Mouse (Mus musculus) lung, postnatal 36 days (tissue): Measurements from ENCODE around the gene Zdhhc23.

Experiments
- DNase-seq: peaks from one replicate; pipeline ENCODE4 v3.0.0; 2022; ENCODE audit warnings: mixed read lengths

Gene Zdhhc23

GRCm38 (mm10) chr16:43979328-43980109 is at the start of gene Zdhhc23:
Gene Zdhhc23, minus strand, starts transcription at chr16:43979791.
- DNase-seq: peak; percentile 48

DNA sequence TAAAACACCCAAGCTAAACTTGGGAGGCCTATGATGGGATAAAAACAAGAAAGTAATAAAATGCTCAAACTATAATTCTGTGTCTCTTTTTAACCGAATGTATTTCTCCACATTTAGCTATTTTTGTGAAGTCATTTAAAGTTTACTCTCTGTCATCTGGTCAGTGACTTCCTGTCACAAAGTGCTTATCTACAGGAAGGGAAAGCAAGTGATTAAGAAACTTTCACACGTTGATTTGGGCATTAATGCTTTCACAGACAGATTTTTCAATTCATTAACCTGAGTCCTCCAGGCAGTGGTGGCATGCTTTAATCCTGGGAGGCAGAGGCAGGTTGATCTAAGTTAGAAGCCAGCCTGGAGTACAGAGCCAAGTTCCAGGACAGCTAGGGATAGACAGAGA is 49.7 kb upstream of the Zdhhc23 start:
- no peak for DNase-seq

DNA sequence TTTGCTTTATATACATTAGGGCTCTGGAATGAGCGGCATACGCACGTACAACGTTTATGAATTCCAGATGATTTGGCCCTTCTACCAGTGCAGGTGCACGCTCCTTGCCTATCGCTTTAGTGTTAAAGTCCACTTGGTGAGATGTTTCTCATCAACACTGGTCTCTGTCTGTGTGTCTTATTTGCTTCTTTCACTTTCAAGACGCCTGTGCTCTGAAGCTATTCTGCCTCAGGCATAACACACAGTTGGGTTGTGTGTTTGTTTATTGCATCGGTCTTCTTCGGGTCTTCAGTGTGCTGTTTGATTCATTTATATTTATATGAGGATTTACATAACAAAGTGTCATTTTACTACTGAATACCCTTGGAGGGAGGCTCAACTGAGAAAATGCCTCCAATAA is 47.2 kb upstream of the Zdhhc23 start:
- no peak for DNase-seq

DNA sequence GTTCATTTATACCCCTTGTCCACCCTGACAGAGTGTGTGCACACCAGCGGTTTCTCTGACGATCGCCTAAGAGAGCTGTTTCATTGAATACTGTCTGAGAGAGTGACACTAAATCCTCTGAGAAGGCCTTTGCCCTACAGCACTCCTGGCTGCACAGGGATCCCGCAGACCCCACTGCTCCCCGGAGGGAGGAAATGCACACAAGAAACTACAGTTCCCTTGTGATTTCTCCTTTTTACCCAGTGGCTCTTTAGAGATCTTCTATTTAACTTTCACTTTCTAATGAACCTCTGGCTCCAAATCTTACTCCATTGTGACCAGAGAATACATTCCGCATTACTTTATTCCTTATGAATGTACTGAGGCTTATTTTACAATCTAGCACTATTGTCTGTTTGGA is 46.6 kb upstream of the Zdhhc23 start:
- DNase-seq: no peak

DNA sequence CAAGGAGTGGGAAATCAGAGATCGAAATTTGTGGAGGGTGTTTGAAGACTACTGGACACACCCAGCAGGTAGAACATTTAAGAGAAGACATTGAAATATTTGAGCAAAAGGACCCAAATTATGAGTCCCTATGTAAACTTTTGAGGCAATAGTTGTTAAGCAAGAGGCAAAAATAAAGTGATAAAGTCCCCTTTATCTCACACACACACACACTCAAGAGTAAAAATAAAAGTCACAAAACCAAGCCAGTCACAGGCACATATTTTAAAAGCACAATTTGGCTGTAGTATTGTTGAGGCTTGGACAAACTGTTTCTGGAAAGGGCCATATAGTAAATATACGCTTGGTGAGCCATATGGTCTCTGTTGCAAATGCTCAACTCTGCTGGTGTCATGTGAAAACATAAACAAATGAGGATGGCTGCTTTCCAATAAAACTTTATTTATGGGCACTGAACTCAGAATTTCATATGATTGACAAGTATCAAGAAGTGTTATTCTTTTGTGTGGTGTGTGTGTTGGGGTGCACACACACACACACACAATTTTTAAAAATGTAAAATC is 39.5 kb upstream of the Zdhhc23 start:
- DNase-seq: no peak

GRCm38 (mm10) chr16:44018372-44018771 is 38.8 kb upstream of the Zdhhc23 start:
- DNase-seq: peak; percentile 17

GRCm38 (mm10) chr16:44017707-44018106 is 38.1 kb upstream of the Zdhhc23 start:
- DNase-seq: no peak

- DNase-seq: peak; percentile 90
These were observed 36.6 kb upstream of the Zdhhc23 start for GRCm38 (mm10) chr16:44016164-44016563.

DNA sequence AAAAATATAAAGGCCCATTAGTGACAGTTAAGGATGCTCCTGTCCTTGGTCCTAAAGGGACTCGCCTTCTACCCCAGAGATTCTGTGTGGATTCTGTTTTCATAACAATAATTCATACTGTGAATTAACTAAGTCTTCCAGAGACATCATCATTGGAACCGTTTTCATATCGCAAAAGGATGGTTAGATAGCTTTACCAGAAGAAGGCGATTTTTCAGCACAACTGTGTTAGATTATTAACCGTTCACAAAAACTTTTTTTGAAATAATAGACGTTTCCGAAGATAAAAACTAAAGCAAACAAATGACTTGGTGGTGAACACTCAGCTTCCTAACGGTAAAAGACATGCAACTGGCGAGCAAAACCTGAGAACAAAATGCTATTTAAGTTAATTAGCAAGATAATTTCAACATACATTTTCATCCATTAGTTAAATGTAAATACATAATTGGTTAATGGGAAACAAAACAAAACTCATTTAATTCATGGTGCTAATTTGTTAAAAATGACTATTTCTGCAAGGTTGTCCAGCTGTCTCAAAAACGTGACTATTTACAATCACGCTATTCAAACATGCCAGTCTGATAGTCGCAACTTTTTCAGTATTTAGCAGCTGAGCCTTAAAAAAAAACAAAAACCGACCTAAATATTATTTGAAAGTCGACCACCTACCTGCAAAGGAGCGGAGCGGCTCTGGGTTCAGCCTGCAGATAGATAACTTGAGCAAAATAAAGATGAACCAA is 36.0 kb upstream of the Zdhhc23 start:
- no peak for DNase-seq

- no peak for DNase-seq
These were observed 31.4 kb upstream of the Zdhhc23 start for GRCm38 (mm10) chr16:44011010-44011409.

DNA sequence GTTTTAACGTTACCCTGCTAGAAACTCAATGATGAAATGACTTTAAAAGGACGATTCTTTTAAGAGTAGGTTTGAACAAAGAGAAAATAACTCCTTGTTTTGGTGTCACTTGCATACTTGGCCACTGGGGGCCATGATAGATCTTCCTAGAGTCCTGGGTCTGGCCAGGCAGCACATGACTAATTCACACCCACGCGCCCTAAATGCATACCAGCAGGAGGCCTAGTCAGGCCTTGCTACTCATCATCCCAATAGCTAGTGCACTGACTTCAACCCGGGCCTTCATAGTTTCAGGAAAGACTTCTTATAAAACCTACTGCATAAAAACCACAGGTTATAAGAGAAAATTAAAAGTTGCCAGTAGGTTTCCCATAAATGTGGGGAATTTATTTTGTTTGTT is 22.5 kb upstream of the Zdhhc23 start:
- DNase-seq: no peak

DNA sequence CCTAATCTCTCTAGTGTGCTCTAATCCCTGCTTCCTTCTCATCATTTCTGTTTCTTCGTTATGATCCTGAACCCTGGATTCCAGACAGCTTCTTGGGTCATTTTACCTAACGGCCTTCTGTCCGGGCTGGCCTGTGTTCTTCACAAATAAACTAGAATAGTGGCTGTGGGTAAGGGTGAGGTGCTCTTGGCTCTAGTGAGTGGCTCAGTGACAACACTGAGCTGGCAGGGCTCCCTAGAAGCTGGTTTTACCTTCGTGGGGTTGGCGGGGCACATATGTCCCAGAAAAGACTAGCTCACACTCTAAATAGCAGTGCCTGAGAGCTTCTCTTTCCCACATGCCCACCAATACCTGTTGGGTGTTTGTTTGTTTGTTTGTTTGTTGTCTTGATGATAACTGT is 19.9 kb upstream of the Zdhhc23 start:
- no peak for DNase-seq

DNA sequence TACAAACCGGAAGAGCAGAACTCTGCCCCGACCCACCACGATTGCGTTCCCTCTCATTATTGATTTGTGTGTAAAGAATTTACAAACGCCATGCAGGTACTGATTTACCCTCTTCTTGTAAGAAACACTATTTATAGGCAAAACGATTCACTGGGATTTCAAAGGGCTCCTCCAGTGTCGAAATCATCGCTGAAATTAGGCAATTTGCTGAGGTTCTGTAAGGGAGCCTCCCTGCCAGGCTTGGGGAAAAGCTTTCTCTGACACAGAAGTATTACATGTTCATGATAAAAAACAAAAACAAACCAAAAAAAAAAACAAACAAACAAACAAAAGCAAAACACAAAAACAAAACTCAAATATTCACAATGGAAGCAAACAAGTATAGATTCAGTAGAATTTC is 19.5 kb upstream of the Zdhhc23 start:
- DNase-seq: peak; percentile 13

- no peak for DNase-seq
These were observed 15.0 kb upstream of the Zdhhc23 start for GRCm38 (mm10) chr16:43994623-43995022.

DNA sequence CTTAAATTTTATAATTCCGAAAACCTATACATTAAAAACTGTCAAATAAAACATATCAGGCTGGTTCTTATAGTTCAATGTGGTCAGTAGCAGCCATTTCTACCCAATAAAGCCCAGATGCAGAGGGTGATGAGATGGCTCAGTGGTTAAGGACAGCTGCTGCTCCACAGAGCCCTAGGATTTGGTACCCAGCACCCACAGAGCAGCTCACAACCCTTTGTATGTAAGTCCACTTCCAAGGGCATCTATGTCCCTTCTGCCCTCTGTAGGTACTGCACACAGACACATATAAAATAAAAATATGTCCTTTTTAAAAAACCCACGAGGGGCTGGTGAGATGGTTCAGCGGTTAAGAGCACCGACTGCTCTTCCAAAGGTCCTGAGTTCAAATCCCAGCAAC is 6.7 kb upstream of the Zdhhc23 start:
- DNase-seq: no peak

- DNase-seq: no peak
These were observed 569 bp upstream of the Zdhhc23 start for GRCm38 (mm10) chr16:43980110-43980609.

DNA sequence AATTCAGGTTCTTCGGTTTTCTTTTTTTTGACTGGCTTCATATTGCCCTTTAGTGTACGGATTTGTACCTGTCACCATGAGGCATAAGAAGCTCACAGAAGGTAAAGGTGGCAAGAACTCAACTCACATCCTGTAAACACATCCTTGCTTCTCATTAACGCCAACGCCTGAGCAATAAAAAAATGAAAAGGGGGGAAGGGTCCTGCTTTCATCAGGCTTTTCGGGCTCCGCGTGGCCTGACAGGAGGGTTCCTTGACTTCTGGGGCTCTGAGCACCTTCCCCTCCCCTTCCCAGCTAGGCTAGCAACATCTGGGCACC is 622 bp downstream of the Zdhhc23 start:
- no peak for DNase-seq

DNA sequence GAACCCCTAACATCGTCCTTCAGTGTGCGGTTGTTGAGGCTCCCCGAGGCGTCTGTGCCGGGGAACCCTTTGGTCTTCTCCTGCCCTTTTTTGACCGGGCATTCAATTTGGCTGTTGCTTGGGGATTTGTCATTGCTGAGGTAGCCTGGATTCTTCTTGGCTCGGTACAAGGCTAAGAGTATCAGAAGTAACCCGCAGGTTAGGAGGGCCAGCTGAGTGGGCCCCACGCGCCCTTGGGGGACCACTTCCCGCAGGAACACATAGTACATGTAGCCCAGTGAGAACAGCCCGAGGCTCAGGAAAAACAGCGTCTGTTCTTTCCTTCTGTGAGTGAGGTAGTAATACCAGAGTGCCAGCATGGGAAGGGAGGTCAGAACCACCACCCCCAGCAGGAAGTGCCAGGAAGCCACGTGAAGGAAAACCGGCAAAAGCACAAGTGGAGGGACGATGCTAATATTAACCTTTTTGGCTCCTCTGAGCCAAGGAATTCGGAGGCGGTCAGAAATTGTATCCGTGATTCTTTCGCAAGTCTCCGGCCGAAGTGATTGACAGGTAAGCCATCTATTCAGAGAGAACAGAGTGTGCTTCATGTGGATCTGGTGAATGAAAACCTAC is 5.9 kb downstream of the Zdhhc23 start:
- DNase-seq: no peak

GRCm38 (mm10) chr16:43973147-43973546 is 6.4 kb downstream of the Zdhhc23 start:
- no peak for DNase-seq

DNA sequence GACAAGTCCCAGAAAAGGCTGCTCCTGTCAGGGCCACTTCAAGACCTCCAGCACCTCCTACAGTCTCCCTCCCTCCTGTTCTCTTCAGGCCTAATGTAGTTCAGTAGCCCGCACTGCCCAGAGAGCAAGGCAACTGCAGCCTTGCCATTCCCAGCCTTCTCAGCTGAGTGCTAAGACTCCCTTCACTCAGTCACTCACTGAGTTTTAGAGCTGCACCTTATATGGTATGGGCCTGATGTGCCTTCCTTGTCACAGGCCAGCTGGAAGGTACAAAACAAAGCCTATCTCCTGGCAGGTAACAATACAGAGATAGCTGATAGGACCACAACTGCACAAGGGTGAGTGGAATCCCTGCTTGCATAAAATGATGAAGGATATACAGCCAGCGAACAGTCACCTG is 7.2 kb downstream of the Zdhhc23 start:
- DNase-seq: no peak

- DNase-seq: no peak
These were observed 7.8 kb downstream of the Zdhhc23 start for GRCm38 (mm10) chr16:43971741-43972140.

- DNase-seq: no peak
These were observed 8.4 kb downstream of the Zdhhc23 start for GRCm38 (mm10) chr16:43971189-43971588.

GRCm38 (mm10) chr16:43970426-43970825 is 9.2 kb downstream of the Zdhhc23 start:
- DNase-seq: no peak
